Mouse (Mus musculus): ENCODE data around the gene Hif1an. TPM values are rescaled to one million over a fixed set of nuclear protein-coding genes. Genes with fewer than 3 reads are reported as not detected.

Gene Hif1an
- total RNA-seq (2021), result 10 to 100 TPM; 31.7 to 34.6 TPM
- long read RNA-seq, experiment 1, full-length matches to known transcripts, result 16 of 23 reads
- long read RNA-seq, experiment 1, partial matches to known transcripts, result 2 of 23 reads
- long read RNA-seq, experiment 1, other reads (novel, unspliced or antisense), result 5 of 23 reads
- long read RNA-seq, experiment 2, full-length matches to known transcripts, result 14 of 28 reads
- long read RNA-seq, experiment 2, partial matches to known transcripts, result 4 of 28 reads
- long read RNA-seq, experiment 2, other reads (novel, unspliced or antisense), result 10 of 28 reads

GRCm38 (mm10) chr19:44562652-44563206 is at the start of gene Hif1an:
Gene Hif1an, plus strand, starts transcription at chr19:44562850.
- DNase-seq (ENCODE audit: low spot score in 2 of 2), result peak; percentile 95 to 96
- intact Hi-C loops (cut with DNase I), result no loop called here

GRCm38 (mm10) chr19:44513054-44513833 is 49.4 kb upstream of the Hif1an start:
- no peak for DNase-seq (ENCODE audit: low spot score in 2 of 2)
- intact Hi-C loops (cut with DNase I), result no loop called here

- DNase-seq (ENCODE audit: low spot score in 2 of 2), result no peak
- intact Hi-C loops (cut with DNase I), result no loop called here
Observed at GRCm38 (mm10) chr19:44513921-44514482, 48.6 kb upstream of the Hif1an start.

- intact Hi-C loops (cut with DNase I), result no loop called here
- no peak for DNase-seq (ENCODE audit: low spot score in 2 of 2)
Observed at GRCm38 (mm10) chr19:44514521-44515451, 47.9 kb upstream of the Hif1an start.

GRCm38 (mm10) chr19:44515769-44516168 is 46.9 kb upstream of the Hif1an start:
- no peak for DNase-seq (ENCODE audit: low spot score in 2 of 2)
- intact Hi-C loops (cut with DNase I), result no loop called here

GRCm38 (mm10) chr19:44517996-44518768 is 44.5 kb upstream of the Hif1an start:
- intact Hi-C loops (cut with DNase I), result no loop called here
- DNase-seq (ENCODE audit: low spot score in 2 of 2), result no peak

GRCm38 (mm10) chr19:44519152-44519551 is 43.5 kb upstream of the Hif1an start:
- intact Hi-C loops (cut with DNase I), result no loop called here

GRCm38 (mm10) chr19:44525551-44526205 is 37.0 kb upstream of the Hif1an start:
- no peak for DNase-seq (ENCODE audit: low spot score in 2 of 2)
- intact Hi-C loops (cut with DNase I), result no loop called here

More at GRCm38 (mm10) chr19:44519152-44519551, 43.5 kb upstream of the Hif1an start:
- DNase-seq (ENCODE audit: low spot score in 2 of 2), result no peak

GRCm38 (mm10) chr19:44530018-44530417 is 32.6 kb upstream of the Hif1an start:
- intact Hi-C loops (cut with DNase I), result loop anchor here (5.0 kb wide), 2 partner anchors 53 to 273 kb away; no protein-coding TSS in a partner anchor

GRCm38 (mm10) chr19:44535376-44535775 is 27.3 kb upstream of the Hif1an start:
- no peak for DNase-seq (ENCODE audit: low spot score in 2 of 2)
- intact Hi-C loops (cut with DNase I), result no loop called here

More at GRCm38 (mm10) chr19:44530018-44530417, 32.6 kb upstream of the Hif1an start:
- no peak for DNase-seq (ENCODE audit: low spot score in 2 of 2)

- intact Hi-C loops (cut with DNase I), result no loop called here
Observed at GRCm38 (mm10) chr19:44537416-44537815, 25.2 kb upstream of the Hif1an start.

GRCm38 (mm10) chr19:44542694-44543178 is 19.9 kb upstream of the Hif1an start:
- intact Hi-C loops (cut with DNase I), result no loop called here
- no peak for DNase-seq (ENCODE audit: low spot score in 2 of 2)

More at GRCm38 (mm10) chr19:44537416-44537815, 25.2 kb upstream of the Hif1an start:
- no peak for DNase-seq (ENCODE audit: low spot score in 2 of 2)

- intact Hi-C loops (cut with DNase I), result no loop called here
- DNase-seq (ENCODE audit: low spot score in 2 of 2), result no peak
Observed at GRCm38 (mm10) chr19:44544372-44544771, 18.3 kb upstream of the Hif1an start.

GRCm38 (mm10) chr19:44544775-44545174 is 17.9 kb upstream of the Hif1an start:
- intact Hi-C loops (cut with DNase I), result no loop called here
- peak; percentile 66 to 77 for DNase-seq (ENCODE audit: low spot score in 2 of 2)

GRCm38 (mm10) chr19:44545321-44546041 is 17.2 kb upstream of the Hif1an start, which contains the start of gene Sec31b:
Gene Sec31b, minus strand, starts transcription at chr19:44545864.
- no peak for DNase-seq (ENCODE audit: low spot score in 2 of 2)
- intact Hi-C loops (cut with DNase I), result no loop called here

GRCm38 (mm10) chr19:44552731-44553130 is 9.9 kb upstream of the Hif1an start, which contains the start of gene Gm20538:
Gene Gm20538, minus strand, starts transcription at chr19:44552831.
- intact Hi-C loops (cut with DNase I), result no loop called here
- no peak for DNase-seq (ENCODE audit: low spot score in 2 of 2)

GRCm38 (mm10) chr19:44553286-44553685 is 9.4 kb upstream of the Hif1an start:
- intact Hi-C loops (cut with DNase I), result no loop called here

More at GRCm38 (mm10) chr19:44553286-44553685, 9.4 kb upstream of the Hif1an start:
- no peak for DNase-seq (ENCODE audit: low spot score in 2 of 2)
